Mouse (Mus musculus) liver, embryonic 16.5 days (tissue): Measurements from ENCODE around the gene Ptgir. TPM values are rescaled to one million over a fixed set of nuclear protein-coding genes. Genes with fewer than 3 reads are reported as not detected.
A peak's percentile ranks its signal among the peaks of the same experiment; 100 is the strongest.

ENCODE experiments used
- ATAC-seq: fragments of 200-750 bp; cut with Nextera tagmentation; 2 replicates; pipeline ENCODE4 v1.8.0; 2017; ENCODE audit warnings: low read depth, mild to moderate bottlenecking, moderate number of reproducible peaks, moderate library complexity
- H3K27ac ChIP-seq: fragments of 300-500 bp; sonication (generic); 2 replicates; pipeline ENCODE4 v1.5.1; 2014; ENCODE audit warnings: mild to moderate bottlenecking, low read length
- H3K27me3 ChIP-seq: fragments of 300-500 bp; sonication (generic); 2 replicates; pipeline ENCODE4 v1.6.1; 2014; ENCODE audit warnings: low read depth, low read length, mixed read lengths; ENCODE audit not compliant: control insufficient read depth, insufficient read depth
- H3K36me3 ChIP-seq: fragments of 300-500 bp; sonication (generic); 2 replicates; pipeline ENCODE4 v1.6.1; 2014; ENCODE audit warnings: mild to moderate bottlenecking; ENCODE audit not compliant: control insufficient read depth, insufficient read depth
- H3K4me1 ChIP-seq: fragments of 300-500 bp; sonication (generic); 2 replicates; pipeline ENCODE4 v1.6.1; 2014; ENCODE audit warnings: low read depth, low read length, mixed read lengths; ENCODE audit not compliant: control insufficient read depth
- H3K4me2 ChIP-seq: fragments of 300-500 bp; sonication (generic); 2 replicates; pipeline ENCODE4 v1.6.1; 2014; ENCODE audit warnings: low read depth, low read length, mixed read lengths
- H3K4me3 ChIP-seq: fragments of 300-500 bp; sonication (generic); 2 replicates; pipeline ENCODE4 v1.5.1; 2014; ENCODE audit warnings: low read depth, mild to moderate bottlenecking, low read length
- H3K9ac ChIP-seq: fragments of 300-500 bp; sonication (generic); 2 replicates; pipeline ENCODE4 v1.6.1; 2014; ENCODE audit warnings: low read depth, low read length
- H3K9me3 ChIP-seq: fragments of 300-500 bp; sonication (generic); replicated peaks from 2 replicates; pipeline ENCODE4 v1.6.1; 2016; ENCODE audit warnings: low read length; ENCODE audit not compliant: control insufficient read depth
- WGBS: fragments of 180-500 bp; shearing (Covaris S2); extraction: QIAGEN DNeasy Blood & Tissue Kit; methylation state at CpG from one replicate; pipeline ENCODE4 v1.1.7; 2014; ENCODE audit not compliant: insufficient replicate concordance; 5-methylcytosine and 5-hydroxymethylcytosine counted together
- polyA plus RNA-seq: library from polyadenylated mRNA; unstranded; fragments of >200 nt; fragmentation: Nextera tagmentation; extraction: Ambion mirVana; gene quantifications from 2 replicates; pipeline ENCODE4 v1.2.1, GENCODE M21; 2015

Ptgir gene
- polyA plus RNA-seq, 1 experiment from 2014 or later, result 1.2 TPM

- H3K36me3 ChIP-seq, result no peaks in the 10 kb centered on the region
- no peaks in the 10 kb centered on the region for H3K4me1 ChIP-seq
- WGBS, result 45% methylated on average over 7 of the region's 7 CpGs
- H3K4me3 ChIP-seq, result no peak overlapping the region
- no peak overlapping the region for H3K9ac ChIP-seq
- ATAC-seq, result no peak
- H3K27ac ChIP-seq, result no peak overlapping the region
- no peak overlapping the region for H3K4me2 ChIP-seq
- H3K27me3 ChIP-seq, result peaks cover 20% of the 10 kb centered on the region
- no peaks in the 10 kb centered on the region for H3K9me3 ChIP-seq
Measured at GRCm38 (mm10) chr7:16940292-16940691, 34.0 kb downstream of the Ptgir start.

GRCm38 (mm10) chr7:16942861-16943260 is 36.6 kb downstream of the Ptgir start:
- WGBS, result 32% methylated on average over 4 of the region's 4 CpGs
- peaks cover 46% of the 10 kb centered on the region for H3K27me3 ChIP-seq
- H3K4me3 ChIP-seq, result no peak overlapping the region
- H3K36me3 ChIP-seq, result no peaks in the 10 kb centered on the region
- no peak overlapping the region for H3K27ac ChIP-seq
- no peak overlapping the region for H3K4me2 ChIP-seq
- H3K4me1 ChIP-seq, result no peaks in the 10 kb centered on the region
- no peaks in the 10 kb centered on the region for H3K9me3 ChIP-seq
- H3K9ac ChIP-seq, result no peak overlapping the region
- ATAC-seq, result no peak

DNA sequence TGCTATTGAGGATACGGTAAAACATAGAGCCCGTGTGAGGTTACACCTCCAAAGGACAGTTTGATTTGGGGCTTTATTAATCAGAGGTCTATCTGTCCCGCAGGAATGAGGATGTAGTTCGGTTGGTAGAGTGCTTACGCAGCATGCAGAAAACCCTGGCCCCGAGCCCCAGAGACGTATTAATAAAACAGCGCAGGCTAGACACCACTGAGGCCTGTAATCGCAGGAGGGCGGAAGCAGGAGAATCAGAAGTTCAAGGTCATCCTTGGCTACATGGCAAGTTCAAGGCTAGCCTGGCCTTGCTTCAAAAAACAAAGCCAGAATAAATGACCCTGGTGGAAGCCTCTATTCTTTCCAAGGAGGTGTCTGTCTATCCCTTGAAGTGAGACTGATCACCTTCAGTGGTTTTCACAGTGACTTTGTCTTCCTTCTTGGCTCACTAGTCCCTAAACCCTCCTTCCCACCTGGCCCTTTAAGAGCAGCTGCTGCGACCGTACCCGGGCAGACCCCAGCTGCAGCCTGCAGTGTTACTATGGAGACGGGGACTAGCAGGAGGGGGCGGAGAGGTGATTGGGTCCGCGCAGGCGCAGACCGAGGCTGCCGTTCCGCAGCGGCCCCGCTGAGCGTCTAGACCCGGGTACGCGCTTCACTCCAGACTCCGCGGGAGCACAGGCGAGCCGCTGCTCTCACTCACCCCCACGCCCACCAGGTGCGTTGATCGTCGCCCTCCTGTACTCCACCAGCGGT is 37.9 kb downstream of the Ptgir start, which contains the start of gene Pnmal2:
TSS of gene Pnmal2 (plus strand) at position 622 of the 747 bp plus-strand sequence.
- H3K36me3 ChIP-seq, result no peaks in the 10 kb centered on the region
- H3K27ac ChIP-seq, result no peak within 1 kb of the TSS
- WGBS, result 18% methylated on average over 36 of the region's 36 CpGs
- H3K4me3 ChIP-seq, result peak within 1 kb of the TSS; percentile 48
- no peaks in the 10 kb centered on the region for H3K9me3 ChIP-seq
- peak within 1 kb of the TSS; percentile 58 for H3K4me2 ChIP-seq
- H3K4me1 ChIP-seq, result no peaks in the 10 kb centered on the region
- ATAC-seq, result peak; percentile 58; the same call in 1 of the 2 replicates
- H3K27me3 ChIP-seq, result peaks cover 58% of the 10 kb centered on the region
- peak within 1 kb of the TSS; percentile 35; the same call in 1 of the 2 replicates for H3K9ac ChIP-seq

DNA sequence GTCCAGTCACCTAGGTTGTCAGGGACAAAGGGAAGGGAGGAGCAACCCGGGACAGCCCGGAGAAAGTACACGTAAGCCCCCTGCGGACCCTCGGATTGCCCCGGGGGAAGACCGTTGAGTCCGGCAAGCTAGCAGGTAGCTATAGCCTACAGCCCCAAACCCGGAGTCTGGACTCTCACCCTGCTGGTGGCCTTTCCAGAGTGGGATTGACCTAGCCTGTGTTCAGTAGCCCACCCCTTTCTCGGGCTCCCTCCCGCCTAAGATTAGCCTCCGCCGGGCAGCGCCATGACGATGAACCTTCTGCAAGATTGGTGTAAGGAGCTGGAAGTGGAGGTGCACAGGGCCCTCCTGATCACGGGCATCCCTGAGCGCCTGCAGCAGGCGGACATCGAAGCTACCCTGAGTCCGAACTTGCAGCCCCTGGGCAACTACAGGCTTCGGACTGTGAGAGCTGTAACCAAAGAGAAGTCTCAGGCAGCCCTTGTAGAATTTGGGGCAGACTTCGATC is 38.6 kb downstream of the Ptgir start:
- Histone ChIP-seq H3K4me1 (peaks cover 2% of the 10 kb centered on the region; the same call in 1 of the 2 replicates), H3K9ac (peak overlapping the region; percentile 35; the same call in 1 of the 2 replicates), H3K4me3 (peak overlapping the region; percentile 48), H3K27ac (no peak overlapping the region), H3K9me3 (no peaks in the 10 kb centered on the region), H3K4me2 (peak overlapping the region; percentile 58), H3K36me3 (no peaks in the 10 kb centered on the region), H3K27me3 (peaks cover 64% of the 10 kb centered on the region)
- 2% methylated on average over 22 of the region's 22 CpGs for WGBS
- no peak for ATAC-seq

DNA sequence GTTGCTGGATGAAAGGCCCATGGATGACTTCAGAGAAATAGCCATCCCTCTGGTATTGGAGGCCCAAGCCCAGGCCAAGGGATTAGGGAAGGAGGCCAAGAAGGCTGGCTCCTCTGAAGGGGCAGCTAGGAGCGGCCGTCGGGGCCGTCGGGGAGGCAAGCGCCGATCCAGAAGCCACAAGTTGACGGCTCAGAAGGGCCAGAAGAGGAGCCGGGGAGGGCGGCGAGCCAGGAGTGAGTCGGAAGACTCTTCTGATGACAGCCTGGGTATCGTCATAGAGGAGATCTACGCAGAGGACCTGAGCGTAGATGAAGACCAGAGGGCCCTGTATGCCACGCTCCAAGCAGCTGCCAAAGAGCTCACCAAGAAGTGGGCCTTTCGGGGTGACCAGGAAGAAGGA is 39.1 kb downstream of the Ptgir start:
- no peak overlapping the region for H3K4me3 ChIP-seq
- no peaks in the 10 kb centered on the region for H3K36me3 ChIP-seq
- peaks cover 6% of the 10 kb centered on the region for H3K4me1 ChIP-seq
- WGBS, result 10% methylated on average over 17 of the region's 17 CpGs
- peaks cover 66% of the 10 kb centered on the region for H3K27me3 ChIP-seq
- H3K27ac ChIP-seq, result no peak overlapping the region
- H3K9ac ChIP-seq, result no peak overlapping the region
- ATAC-seq, result no peak
- no peak overlapping the region for H3K4me2 ChIP-seq
- no peaks in the 10 kb centered on the region for H3K9me3 ChIP-seq

DNA sequence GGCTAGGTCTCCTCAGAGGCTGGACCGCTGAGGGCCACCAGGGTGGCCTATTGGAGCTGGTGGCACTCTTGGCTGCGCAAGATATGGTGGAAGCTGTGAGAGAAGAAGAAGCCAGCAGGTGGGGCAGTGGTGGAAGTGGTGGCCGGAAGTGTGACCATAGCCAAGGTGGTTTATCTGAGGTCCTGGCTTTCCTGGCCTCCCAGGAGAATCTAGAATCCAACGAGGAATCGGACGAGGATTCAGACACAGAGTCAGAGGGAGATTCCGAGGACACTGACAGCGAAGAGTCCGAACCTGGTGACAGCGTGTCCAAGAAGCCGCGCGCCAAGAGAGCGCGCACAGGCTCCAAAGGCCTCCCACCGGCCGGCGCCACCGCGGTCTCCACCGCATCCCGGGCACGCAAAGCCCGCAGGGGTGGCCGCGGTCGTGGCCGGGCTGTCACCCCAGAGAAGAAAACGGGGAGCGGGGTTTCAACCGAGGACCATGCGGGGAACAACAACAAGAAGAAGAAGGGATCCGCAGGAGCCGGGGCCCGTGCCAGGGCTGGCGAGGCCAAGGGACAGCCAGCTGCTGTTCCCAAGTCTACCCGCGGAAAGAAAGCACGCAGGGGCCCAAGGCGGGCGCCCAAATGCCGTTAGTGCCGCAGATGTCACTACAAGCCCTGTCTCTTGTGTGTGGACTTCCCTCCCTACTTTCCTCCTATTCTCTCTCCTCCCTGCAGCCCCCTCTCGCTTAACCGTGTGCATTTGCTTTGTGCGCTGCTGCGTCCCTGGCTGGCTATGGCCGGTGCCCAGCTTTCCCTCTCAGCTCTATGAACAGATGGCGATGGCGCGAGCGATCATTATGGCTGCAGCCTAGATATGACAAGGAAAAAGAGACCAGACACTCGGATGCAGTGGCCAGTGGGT is 40.4 kb downstream of the Ptgir start:
- Histone ChIP-seq H3K27ac (no peak overlapping the region), H3K4me1 (peaks cover 6% of the 10 kb centered on the region), H3K27me3 (peaks cover 66% of the 10 kb centered on the region), H3K4me2 (no peak overlapping the region), H3K36me3 (no peaks in the 10 kb centered on the region), H3K4me3 (no peak overlapping the region), H3K9ac (no peak overlapping the region), H3K9me3 (no peaks in the 10 kb centered on the region)
- ATAC-seq, result no peak
- WGBS, result 3% methylated on average over 53 of the region's 53 CpGs

DNA sequence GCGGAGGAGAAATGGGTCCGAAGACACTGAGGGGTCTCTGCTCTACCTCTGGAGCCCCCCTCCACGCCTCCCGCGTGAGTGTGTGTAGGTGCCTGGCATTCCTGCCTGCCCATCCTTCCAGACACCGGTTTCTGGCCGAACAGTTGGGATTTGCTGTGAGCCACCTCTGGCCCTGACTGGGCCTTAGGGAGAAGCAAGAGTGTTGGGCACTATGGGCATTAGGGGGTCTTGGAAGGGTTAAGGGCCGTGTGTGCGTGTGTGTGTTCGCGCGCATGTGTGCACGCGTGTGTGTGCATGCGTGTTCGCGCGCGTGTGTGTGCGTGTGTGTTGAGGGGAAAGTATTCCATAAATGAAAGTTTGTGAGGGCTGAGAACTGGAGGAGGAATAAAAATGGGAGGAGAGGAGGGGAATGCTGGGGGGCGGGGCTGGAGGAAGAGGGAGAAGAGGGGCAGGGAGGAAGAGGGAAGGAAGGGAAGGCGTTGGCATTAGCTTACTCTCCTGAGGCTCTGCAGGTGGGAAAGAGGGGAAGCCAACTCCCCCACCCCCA is 41.1 kb downstream of the Ptgir start:
- Histone ChIP-seq H3K4me2 (no peak overlapping the region), H3K4me3 (no peak overlapping the region), H3K4me1 (peaks cover 6% of the 10 kb centered on the region), H3K27ac (no peak overlapping the region), H3K27me3 (peaks cover 66% of the 10 kb centered on the region), H3K36me3 (no peaks in the 10 kb centered on the region), H3K9ac (no peak overlapping the region), H3K9me3 (no peaks in the 10 kb centered on the region)
- 19% methylated on average over 22 of the region's 22 CpGs for WGBS
- no peak for ATAC-seq

DNA sequence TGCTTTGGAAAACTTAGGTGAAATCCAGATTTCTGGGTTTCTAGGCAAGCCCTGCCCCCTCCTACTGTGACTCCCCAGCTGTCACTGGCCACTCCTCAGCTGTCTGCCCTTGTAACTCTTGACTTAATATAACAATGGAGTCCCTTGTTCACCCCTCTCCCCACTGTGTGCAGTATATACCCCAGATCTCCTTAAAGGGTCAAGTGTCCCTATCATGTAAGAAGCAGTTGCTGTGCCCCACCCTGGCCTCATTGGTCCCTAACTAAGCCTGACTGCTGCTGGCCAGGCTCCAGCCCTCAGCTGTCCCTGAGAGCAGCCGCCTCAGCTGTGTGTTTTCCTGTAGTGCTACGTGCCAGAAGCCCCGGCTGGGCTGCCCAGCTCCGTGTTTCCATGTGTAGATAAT is 41.7 kb downstream of the Ptgir start:
- Histone ChIP-seq H3K4me3 (no peak overlapping the region), H3K27ac (no peak overlapping the region), H3K9ac (no peak overlapping the region), H3K4me1 (peaks cover 6% of the 10 kb centered on the region), H3K27me3 (peaks cover 66% of the 10 kb centered on the region), H3K4me2 (no peak overlapping the region), H3K9me3 (no peaks in the 10 kb centered on the region), H3K36me3 (no peaks in the 10 kb centered on the region)
- ATAC-seq, result no peak
- WGBS, result 9% methylated on average over 4 of the region's 4 CpGs
